Mouse (Mus musculus): ENCODE results near the gene Rora.

- TF ChIP-seq POLR2A (IDR thresholded peaks at IDR 0.05; ENCODE audit: borderline replicate concordance, control insufficient read depth, low read depth, low read length): no peak
- no peak for TF ChIP-seq CTCF (IDR thresholded peaks at IDR 0.05; ENCODE audit: control insufficient read depth, insufficient read depth, low read length)
Measured at GRCm38 (mm10) chr9:69246225-69246624, 592.6 kb downstream of the Rora start.
